Mouse (Mus musculus) megakaryocyte, embryonic 14.5 days (primary cell): Measurements from ENCODE around the gene Qrich1.

Experiments
- FLI1 ChIP-seq: IDR thresholded peaks from 2 replicates; pipeline ENCODE4 v1.6.1; 2012; ENCODE audit warnings: low read length, inconsistent platforms, mixed read lengths
- GATA1 ChIP-seq: IDR thresholded peaks from 3 replicates; pipeline ENCODE4 v1.6.1; 2012; ENCODE audit warnings: mixed read lengths, low read length, inconsistent platforms, borderline replicate concordance

GRCm38 (mm10) chr9:108601986-108602385 is 85.4 kb downstream of the Qrich1 start:
- TF ChIP-seq GATA1 (no peak), FLI1 (no peak)
